Mouse (Mus musculus): Measurements from ENCODE around the gene Zfp985.
"Not testable (repeated sequence)": the region's sequence is repeated elsewhere in the genome, so short reads cannot be mapped to it uniquely, and the experiment has no call there.

Zfp985 gene

GRCm38 (mm10) chr4:147603806-147604205, 50.7 kb downstream of the Zfp985 start:
- no peak for DNase-seq (ENCODE audit: extremely low read depth, low read depth, low spot score)

DNA sequence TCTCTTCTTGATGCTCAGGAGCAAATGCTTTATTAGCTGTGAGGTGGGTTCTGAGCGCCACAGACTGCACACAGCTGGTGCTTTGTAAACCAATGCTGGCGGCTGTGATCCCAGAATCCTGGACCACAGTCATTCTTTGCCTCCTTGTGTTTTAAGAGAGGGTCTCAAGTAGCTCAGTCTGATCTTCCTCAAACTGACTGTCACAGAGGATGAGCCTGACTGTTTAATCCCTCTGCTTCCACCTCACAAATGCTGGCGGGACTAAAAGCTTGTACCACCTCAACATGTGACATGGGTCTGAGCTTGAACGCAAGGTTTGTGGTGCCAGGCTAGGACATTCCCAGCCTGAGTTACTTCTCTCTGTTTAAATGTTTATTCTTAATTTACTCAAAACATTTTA, 52.4 kb downstream of the Zfp985 start:
- no peak for DNase-seq (ENCODE audit: extremely low read depth, low read depth, low spot score)

GRCm38 (mm10) chr4:147606511-147606910, 53.4 kb downstream of the Zfp985 start:
- DNase-seq (ENCODE audit: extremely low read depth, low read depth, low spot score): not testable (repeated sequence)

GRCm38 (mm10) chr4:147633818-147634262, 80.8 kb downstream of the Zfp985 start:
- not testable (repeated sequence) for DNase-seq (ENCODE audit: extremely low read depth, low read depth, low spot score)
